Mouse (Mus musculus) limb, embryonic 13.5 days (tissue): ENCODE measurements around the gene Isx. TPM values are rescaled to one million over a fixed set of nuclear protein-coding genes. Genes with fewer than 3 reads are reported as not detected.

ENCODE experiments used
- polyA plus RNA-seq: library from polyadenylated mRNA; unstranded; fragments of >200 nt; fragmentation: Nextera tagmentation; extraction: Ambion mirVana; gene quantifications from 2 replicates; pipeline ENCODE4 v1.2.1, GENCODE M21; 2015

The Isx gene
- polyA plus RNA-seq, 1 experiment from 2014 or later = 0.20 TPM

Other genes with a start within 250 kb of the Isx start
- 46.8 and 48.6 TPM in 2 replicates for gene Hmgxb4, start 120.2 kb downstream of the Isx start, polyA plus RNA-seq
- gene Tom1, start 160.5 kb downstream of the Isx start, polyA plus RNA-seq = 31.8 and 34.5 TPM in 2 replicates
- 30.6 and 32.0 TPM in 2 replicates for gene Hmox1, start 220.4 kb downstream of the Isx start, polyA plus RNA-seq
- gene Mcm5, start 236.4 kb downstream of the Isx start, polyA plus RNA-seq = 182 and 186 TPM in 2 replicates